Mouse (Mus musculus): ENCODE results near the gene Ccdc190. TPM values are rescaled to one million over a fixed set of nuclear protein-coding genes. Genes with fewer than 3 reads are reported as not detected.

The Ccdc190 gene
- not detected in 2 replicates for polyA plus RNA-seq (2012; rRNA removed)

DNA sequence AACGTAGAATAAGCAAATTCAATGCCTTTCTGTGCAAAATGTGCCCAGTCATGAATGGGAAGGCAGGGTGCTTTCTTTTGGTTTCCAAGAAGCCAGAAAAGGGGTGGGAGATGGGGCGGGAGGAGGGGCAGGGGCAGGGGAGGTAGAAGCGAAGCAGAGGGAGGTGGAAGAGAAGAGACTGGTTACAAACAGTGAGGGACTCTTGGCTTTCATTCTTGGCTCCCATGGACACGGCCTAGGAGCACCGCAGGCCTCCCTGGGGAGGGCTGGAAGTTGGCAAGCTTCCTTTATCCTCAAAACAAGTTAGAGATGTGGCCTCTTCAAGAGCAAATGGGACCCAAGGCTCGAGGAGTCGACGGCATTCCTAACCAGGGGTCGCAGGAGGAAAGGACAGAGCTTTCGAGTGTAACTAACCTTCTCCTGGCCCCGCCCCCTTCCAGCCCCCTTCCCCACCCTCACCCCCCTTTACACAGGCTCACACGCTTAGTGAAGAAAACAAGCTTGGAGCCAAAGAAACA lies at the start of gene Ccdc190:
TSS of gene Ccdc190 (plus strand) at position 195 of the 518 bp plus-strand sequence.

GRCm38 (mm10) chr1:169968792-169969515 lies 40.5 kb downstream of the Ccdc190 start, which contains the start of gene Hsd17b7:
TSS of gene Hsd17b7 (minus strand) at chr1:169969241.

Other genes with a start within 250 kb of the Ccdc190 start
- 0.59 and 0.84 TPM in 2 replicates for gene Rgs4, start 181.0 kb upstream of the Ccdc190 start, polyA plus RNA-seq (2012; rRNA removed)
- 0.96 and 1.7 TPM in 2 replicates for gene Hsd17b7, start 40.6 kb downstream of the Ccdc190 start, polyA plus RNA-seq (2012; rRNA removed)
- 1.8 and 3.1 TPM in 2 replicates for gene Ddr2, start 182.1 kb downstream of the Ccdc190 start, polyA plus RNA-seq (2012; rRNA removed)
- 5.6 and 7.3 TPM in 2 replicates for gene Uap1, start 246.3 kb downstream of the Ccdc190 start, polyA plus RNA-seq (2012; rRNA removed)